Mouse (Mus musculus) embryonic fibroblast, embryonic 13.5 days (primary cell): ENCODE data around the gene Ammecr1. TPM values are rescaled to one million over a fixed set of nuclear protein-coding genes. Genes with fewer than 3 reads are reported as not detected.

ENCODE experiments used
- H3K27ac ChIP-seq: 2 replicates; pipeline ENCODE4 v1.5.1; 2012; ENCODE audit warnings: low read length, control low read depth, inconsistent platforms; ENCODE audit not compliant: insufficient read depth
- H3K4me1 ChIP-seq: 2 replicates; pipeline ENCODE4 v1.6.1; 2011; ENCODE audit warnings: low read length; ENCODE audit not compliant: control insufficient read depth, insufficient read depth
- H3K4me3 ChIP-seq: 2 replicates; pipeline ENCODE4 v1.5.1; 2011; ENCODE audit warnings: mild to moderate bottlenecking, control low read depth, low read length; ENCODE audit not compliant: insufficient read depth
- CTCF ChIP-seq: IDR thresholded peaks from 2 replicates; pipeline ENCODE4 v1.5.1; 2011; ENCODE audit warnings: mild to moderate bottlenecking, control low read depth, low read length, moderate library complexity, borderline replicate concordance; ENCODE audit not compliant: insufficient read depth
- POLR2A ChIP-seq: IDR thresholded peaks from 2 replicates; pipeline ENCODE4 v1.6.1; 2011; ENCODE audit warnings: low read depth, mild to moderate bottlenecking, control low read depth, low read length, moderate library complexity
- polyA plus RNA-seq: library from polyadenylated mRNA; stranded (reverse); fragments of >200 nt; gene quantifications from 2 replicates; pipeline ENCODE4 v1.2.4, GENCODE M21; 2011; ENCODE audit warnings: low read depth; ENCODE audit not compliant: missing spikeins, insufficient read length

Ammecr1 gene
- polyA plus RNA-seq, 1 experiment, result 40.4 TPM

DNA sequence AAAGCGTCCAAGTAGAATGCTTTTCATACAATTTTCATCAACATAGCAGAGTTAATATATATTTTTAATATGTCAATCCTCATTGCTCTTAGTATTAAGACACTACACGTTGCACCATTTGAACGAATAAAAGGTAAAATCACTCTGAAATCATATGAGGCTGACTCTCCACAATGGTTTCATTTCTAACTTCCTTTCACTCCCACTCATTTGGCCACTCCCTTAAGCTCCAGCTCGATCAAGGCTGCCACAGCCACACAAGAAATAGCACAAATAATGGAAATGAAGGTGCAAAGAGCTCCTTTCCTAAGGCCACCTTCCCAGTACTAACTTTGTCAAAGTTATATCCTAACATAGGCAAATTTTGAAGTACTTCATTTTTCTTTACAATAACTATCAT lies 38.1 kb downstream of the Ammecr1 start:
- Histone ChIP-seq H3K27ac (no peak overlapping the region), H3K4me3 (no peak overlapping the region), H3K4me1 (no peaks in the 10 kb centered on the region)
- TF ChIP-seq CTCF, result no peak
- TF ChIP-seq POLR2A, result no peak

DNA sequence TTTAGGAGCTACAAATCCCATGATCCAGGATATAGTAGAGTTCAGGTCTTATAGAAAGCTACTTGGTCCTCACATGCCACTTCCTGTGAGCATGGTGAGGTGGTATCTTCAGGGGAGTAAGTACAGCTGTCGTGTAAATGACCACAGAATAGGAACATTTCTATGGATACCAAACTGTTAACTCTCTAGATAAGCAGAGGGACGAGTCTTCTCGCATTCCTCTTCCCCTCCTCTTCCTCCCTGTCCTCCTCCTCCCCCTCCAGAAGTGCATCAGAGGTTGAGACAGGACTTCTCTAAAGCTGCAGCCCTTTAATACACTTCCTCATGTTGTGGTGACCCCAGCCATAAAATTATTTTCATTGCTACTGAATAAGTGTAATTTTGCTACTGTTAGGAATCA lies 49.1 kb downstream of the Ammecr1 start:
- no peak overlapping the region for H3K4me3 ChIP-seq
- H3K27ac ChIP-seq, result peak overlapping the region; percentile 67; the same call in 1 of the 2 replicates
- no peak for TF ChIP-seq POLR2A
- no peak for TF ChIP-seq CTCF
- peaks cover 6% of the 10 kb centered on the region for H3K4me1 ChIP-seq

DNA sequence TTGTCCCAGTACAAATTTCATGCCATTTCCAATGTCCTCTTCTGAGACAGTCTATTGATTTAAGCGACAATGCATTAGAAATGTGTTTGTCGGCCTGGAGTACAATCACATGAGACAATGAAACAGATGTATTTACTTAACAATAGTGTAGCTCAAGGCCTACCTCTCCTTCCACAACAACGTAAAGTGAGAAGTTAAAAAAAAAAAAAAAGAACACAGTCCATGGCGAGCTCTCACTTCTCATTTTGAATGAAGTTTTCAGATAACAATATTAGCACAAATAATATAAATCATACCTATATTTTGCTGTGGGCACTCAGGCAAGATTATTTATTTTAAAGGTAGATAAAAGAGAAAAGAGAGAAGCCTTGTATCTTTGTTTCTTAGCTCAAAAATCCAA lies 49.8 kb downstream of the Ammecr1 start:
- Histone ChIP-seq H3K27ac (peak overlapping the region; percentile 52; the same call in 1 of the 2 replicates), H3K4me1 (peaks cover 6% of the 10 kb centered on the region), H3K4me3 (no peak overlapping the region)
- TF ChIP-seq POLR2A (no peak), CTCF (no peak)

DNA sequence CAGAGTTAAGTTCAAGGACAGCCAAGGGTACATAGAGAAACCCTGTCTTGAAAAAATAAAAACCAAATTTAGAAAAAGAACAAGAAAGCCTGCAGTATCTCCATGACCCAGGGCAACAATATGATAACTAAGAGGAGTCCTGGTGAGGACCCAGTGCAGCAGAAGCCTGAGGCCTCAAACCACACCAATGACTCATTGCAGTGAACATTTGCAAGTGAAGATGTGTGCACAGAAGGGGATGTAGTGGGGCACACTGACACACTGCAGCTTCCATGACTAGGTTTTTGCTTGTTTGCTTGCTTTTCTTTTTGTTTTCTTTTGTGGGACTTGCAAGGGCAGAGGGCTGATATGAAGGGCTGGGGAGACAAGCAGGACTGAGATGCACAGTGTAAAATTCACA lies 52.3 kb downstream of the Ammecr1 start:
- no peak for TF ChIP-seq CTCF
- no peak for TF ChIP-seq POLR2A

DNA sequence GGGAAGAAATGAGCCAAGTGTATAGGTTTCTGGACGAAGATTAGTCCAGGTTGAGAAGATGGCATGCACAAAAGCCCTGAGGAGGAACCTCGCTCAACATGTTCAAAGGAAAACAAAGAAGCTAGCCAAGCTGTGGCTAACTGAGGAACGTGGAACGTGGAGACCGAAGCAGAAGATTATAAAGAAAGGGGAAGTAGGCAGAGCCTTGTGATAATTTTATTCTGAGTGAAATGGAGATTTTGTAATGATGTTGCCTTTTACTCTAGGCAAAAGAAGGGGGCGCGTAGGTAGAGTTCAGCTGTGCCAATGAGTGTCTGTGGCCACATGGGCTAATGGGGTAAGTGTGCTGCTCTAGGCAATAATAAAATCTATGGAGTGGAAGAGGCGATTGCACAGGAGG lies 62.7 kb downstream of the Ammecr1 start:
- H3K4me3 ChIP-seq, result no peak overlapping the region
- no peak overlapping the region; the same call in 1 of the 2 replicates for H3K27ac ChIP-seq
- peaks cover 2% of the 10 kb centered on the region for H3K4me1 ChIP-seq
- TF ChIP-seq POLR2A, result no peak
- no peak for TF ChIP-seq CTCF

More for the DNA sequence above, 52.3 kb downstream of the Ammecr1 start:
- Histone ChIP-seq H3K4me3 (no peak overlapping the region), H3K4me1 (peaks cover 6% of the 10 kb centered on the region), H3K27ac (peak overlapping the region; percentile 52; the same call in 1 of the 2 replicates)

DNA sequence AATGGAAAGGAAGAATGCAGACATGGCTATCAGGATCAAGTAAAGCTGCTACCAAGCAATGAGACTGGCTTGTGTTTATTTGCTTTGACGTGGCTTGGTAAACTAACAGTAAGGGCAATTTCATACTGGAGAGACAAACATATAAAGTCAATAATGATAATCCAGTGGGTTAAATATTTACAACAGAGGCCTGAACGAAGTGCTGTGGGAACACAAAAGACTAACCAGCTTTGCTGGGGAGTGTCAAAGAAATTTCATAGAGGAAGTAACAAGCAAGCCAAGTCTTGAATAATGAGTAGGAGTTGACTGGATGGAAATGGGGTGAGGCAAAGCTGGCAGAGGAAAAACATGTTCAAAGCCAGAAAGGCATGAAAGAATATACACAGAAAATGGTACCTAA lies 63.9 kb downstream of the Ammecr1 start:
- Histone ChIP-seq H3K27ac (peak overlapping the region; percentile 26; the same call in 1 of the 2 replicates), H3K4me3 (no peak overlapping the region), H3K4me1 (peaks cover 9% of the 10 kb centered on the region)
- no peak for TF ChIP-seq CTCF
- TF ChIP-seq POLR2A, result no peak

DNA sequence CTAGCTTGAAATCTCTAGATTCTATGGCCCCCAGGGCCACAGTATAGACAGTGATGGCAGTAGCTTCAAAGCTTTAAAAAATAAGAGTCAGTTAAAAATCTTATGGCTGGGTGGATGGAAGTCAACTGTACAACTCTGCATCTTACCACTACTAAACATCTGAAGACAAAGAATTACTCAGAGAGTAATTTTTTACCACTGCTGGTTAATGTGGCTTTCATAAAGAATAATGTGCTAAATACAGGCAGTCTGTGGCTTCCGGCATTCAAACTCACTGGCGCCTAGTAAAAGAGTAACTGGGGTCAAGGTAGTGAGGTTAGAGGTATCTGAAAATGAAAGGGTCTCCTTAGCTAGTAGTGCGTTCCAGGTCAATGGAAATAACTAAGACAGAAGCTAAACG lies 64.6 kb downstream of the Ammecr1 start:
- no peak overlapping the region for H3K27ac ChIP-seq

DNA sequence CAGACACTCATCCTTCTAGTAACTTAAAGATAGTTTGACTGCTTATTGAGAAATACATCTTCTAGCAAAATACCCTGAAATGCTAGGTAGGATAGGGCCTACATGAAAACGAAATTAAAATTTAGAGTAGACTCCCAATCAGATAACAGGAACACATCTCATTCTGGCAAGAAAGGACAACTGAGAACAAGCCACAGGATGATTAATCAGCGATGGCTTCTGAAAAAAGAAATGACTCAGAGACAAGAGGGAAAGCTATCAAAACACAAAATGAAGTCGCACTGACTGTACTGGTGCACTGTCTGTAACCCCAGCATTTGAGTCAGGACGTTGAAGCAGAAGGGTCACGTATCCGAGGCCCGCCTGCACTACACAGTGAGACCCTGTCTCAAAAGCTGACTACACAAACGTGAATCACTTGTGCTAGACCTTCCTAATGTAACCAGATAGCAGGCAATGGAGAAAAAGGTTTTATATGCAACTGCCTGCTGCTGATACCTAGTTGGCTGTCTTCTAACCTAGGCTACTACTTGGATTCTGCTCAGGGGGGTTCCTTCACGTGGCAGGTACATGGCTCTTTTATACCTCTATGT lies 68.1 kb downstream of the Ammecr1 start:
- Histone ChIP-seq H3K4me3 (no peak overlapping the region), H3K4me1 (peaks cover 7% of the 10 kb centered on the region), H3K27ac (peak overlapping the region; percentile 100)
- TF ChIP-seq POLR2A (no peak), CTCF (no peak)

More for the DNA sequence above, 64.6 kb downstream of the Ammecr1 start:
- H3K4me3 ChIP-seq, result no peak overlapping the region
- peaks cover 9% of the 10 kb centered on the region for H3K4me1 ChIP-seq
- TF ChIP-seq POLR2A (no peak), CTCF (no peak)

DNA sequence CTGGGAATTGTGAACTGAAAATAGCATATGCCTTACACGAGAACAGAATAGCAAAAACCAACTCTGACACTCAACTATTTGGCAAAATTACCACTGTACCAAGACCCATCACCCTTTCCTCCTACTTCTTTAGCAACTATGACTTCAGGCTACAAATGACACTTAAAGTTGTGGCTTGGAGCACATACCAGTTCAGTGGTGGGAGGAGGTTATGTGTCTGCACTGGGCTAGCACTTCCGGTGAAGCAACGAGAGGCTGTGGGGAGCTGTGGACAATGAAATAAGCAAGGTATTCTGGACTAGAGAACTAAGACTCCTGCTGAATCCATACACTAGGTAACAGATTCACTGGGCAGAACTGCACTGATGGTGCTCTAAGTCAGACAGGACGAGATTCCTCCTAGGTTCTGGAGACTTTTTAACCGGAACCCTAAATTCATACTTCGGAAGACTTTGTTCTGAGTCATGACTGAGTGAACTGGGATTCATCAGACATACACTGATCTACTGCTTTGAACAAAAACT lies 69.0 kb downstream of the Ammecr1 start:
- no peak overlapping the region for H3K4me3 ChIP-seq
- TF ChIP-seq POLR2A (no peak), CTCF (no peak)
- H3K4me1 ChIP-seq, result peaks cover 7% of the 10 kb centered on the region
- H3K27ac ChIP-seq, result peak overlapping the region; percentile 100

DNA sequence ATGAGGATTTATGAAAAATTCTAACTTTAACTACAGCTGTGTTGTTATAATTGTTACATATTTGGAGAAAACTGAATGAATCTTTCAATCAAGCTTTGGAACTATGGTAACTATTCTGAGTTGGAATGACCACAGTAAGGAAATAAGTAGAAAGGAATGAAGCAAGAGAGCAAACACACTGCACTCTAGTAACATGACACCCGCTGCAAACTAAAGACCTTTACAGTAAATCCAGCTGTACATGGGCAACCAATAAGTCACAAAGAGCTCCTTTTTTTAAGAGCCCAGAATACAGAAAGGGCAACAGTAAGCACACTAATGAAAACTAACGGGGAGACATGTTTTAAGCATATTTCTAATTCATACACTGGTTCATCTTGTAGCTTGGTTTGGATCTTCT lies 71.2 kb downstream of the Ammecr1 start:
- TF ChIP-seq POLR2A (no peak), CTCF (no peak)

DNA sequence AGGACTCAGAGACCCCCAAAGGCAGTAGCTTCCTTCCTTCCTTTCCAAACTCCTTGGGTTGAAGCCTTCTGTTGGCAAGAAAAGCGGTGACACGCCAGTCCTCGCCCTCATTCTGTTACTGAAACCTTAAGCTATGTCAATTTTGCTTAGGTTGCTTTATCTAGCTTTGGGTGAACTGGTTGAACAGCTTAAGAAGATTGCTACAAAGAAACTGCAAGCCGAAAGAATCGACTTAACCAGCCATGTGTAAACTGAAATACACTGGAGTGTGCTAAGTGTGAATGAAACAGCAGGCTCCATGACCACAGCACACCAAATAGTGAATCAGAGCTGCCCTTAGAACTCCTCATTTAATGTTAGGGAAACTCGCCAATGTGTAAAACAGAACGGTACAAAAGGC lies 80.6 kb downstream of the Ammecr1 start:
- no peak for TF ChIP-seq CTCF
- TF ChIP-seq POLR2A, result no peak
- no peak overlapping the region for H3K27ac ChIP-seq
- no peaks in the 10 kb centered on the region; the same call in 1 of the 2 replicates for H3K4me1 ChIP-seq
- H3K4me3 ChIP-seq, result no peak overlapping the region

More for the DNA sequence above, 71.2 kb downstream of the Ammecr1 start:
- H3K27ac ChIP-seq, result peak overlapping the region; percentile 98
- no peak overlapping the region for H3K4me3 ChIP-seq
- H3K4me1 ChIP-seq, result peaks cover 7% of the 10 kb centered on the region
